Mouse (Mus musculus): ENCODE measurements around the gene Lamtor2.

Lamtor2 gene

GRCm38 (mm10) chr3:88526157-88527131 lies 26.4 kb downstream of the Lamtor2 start:
- DNase-seq (ENCODE audit: low spot score): peak; percentile 76

- DNase-seq (ENCODE audit: low spot score): no peak
These were observed 27.9 kb downstream of the Lamtor2 start for GRCm38 (mm10) chr3:88525021-88525420.

DNA sequence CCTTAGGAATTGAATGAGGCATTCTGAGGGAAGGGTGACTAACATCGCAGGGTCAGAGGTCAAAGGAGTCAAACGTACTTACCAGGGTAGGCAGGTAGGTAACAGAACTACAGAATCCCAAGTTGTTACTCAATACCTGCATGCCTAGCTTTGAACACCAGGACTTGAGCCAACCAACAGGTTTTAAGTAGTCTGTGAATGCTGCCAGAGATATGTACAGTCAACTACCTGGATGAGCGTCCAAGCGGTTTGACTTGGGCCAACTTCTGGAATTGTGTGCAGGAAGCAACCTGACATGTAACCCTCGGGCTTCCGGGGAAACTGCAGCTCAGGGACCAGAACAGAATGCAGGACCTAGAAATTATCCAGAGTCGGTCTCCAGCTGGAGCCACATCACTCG lies 29.8 kb downstream of the Lamtor2 start:
- no peak for DNase-seq (ENCODE audit: low spot score)

- DNase-seq (ENCODE audit: low spot score): peak; percentile 64
These were observed 31.0 kb downstream of the Lamtor2 start for GRCm38 (mm10) chr3:88521803-88522331.

- no peak for DNase-seq (ENCODE audit: low spot score)
These were observed 31.7 kb downstream of the Lamtor2 start for GRCm38 (mm10) chr3:88521156-88521555.

- DNase-seq (ENCODE audit: low spot score): no peak
These were observed 32.8 kb downstream of the Lamtor2 start for GRCm38 (mm10) chr3:88520078-88520477.

- no peak for DNase-seq (ENCODE audit: low spot score)
These were observed 34.5 kb downstream of the Lamtor2 start for GRCm38 (mm10) chr3:88518411-88518810.

DNA sequence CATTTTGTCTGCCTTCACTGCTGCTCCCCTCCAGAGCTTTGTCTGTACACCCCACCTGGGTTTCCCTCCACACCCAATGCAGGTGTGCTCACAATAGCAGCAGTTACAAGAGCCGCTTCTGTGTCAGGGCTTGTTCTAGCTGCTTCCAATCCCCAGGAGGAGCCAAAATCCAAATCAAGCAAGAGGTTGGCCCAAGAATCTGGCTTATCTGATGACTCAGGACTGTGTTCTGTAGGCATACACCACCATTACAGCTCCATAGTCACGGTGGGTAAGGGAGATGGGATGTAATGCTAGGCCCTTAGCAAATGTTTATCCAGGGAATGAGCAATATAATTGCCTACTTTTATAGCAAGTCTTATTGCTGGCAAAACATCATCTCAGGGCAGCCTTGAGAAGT lies 36.5 kb downstream of the Lamtor2 start:
- no peak for DNase-seq (ENCODE audit: low spot score)

DNA sequence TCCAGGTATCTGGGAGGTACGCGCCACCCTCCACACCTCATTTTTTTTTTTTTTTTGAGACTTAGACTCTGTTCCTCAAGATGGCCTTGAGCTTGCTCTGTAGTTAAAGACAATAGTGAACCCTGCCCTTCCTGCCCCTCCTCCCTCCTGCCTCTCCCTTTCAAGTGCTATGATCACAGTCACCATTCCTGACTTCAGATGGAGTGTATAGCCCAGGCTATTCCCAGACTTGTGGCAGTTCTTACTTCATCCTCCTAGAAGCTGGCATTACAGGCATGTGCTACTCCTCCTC lies 37.8 kb downstream of the Lamtor2 start:
- DNase-seq (ENCODE audit: low spot score): no peak

DNA sequence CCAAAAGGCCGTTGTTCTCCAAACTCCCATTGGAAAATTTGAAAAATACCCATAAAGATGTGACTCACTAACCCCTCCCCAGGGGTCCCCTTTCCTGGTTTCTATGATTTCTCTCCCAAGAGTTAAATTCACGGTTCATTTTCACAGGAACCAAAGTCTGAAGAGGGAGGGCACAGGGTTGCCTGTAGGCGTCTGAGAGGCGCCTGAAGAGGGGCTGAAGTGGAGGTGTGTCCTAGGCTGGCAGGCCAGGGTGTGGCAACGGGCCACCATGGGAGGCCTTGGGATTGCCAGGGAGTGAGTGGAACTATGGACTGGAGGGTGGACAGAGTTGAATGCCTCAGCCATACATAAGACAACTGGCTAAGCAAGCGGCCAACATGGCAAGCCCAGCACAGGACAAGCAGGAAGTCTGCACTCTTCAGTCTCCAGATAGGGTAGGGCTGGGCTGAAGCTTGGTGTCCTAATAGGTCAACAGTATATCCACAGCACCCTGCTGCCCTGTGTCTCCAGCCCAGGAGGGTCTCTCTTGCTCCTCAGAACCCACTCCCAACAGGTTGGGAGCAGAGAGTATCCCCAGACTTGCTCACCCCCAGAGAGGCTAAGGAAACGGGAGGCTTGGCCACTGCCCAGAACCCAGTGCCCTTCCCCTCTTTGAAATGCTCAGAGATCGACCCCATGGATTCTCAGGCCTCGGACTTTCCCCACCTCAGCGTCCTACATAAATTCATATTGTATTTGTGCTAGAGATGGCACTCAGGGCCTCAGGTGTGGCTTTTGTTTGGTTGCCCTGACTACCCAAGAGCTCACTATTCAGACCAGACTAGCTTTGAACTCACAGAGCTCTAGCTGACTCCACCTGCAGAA lies 38.4 kb downstream of the Lamtor2 start:
- no peak for DNase-seq (ENCODE audit: low spot score)

DNA sequence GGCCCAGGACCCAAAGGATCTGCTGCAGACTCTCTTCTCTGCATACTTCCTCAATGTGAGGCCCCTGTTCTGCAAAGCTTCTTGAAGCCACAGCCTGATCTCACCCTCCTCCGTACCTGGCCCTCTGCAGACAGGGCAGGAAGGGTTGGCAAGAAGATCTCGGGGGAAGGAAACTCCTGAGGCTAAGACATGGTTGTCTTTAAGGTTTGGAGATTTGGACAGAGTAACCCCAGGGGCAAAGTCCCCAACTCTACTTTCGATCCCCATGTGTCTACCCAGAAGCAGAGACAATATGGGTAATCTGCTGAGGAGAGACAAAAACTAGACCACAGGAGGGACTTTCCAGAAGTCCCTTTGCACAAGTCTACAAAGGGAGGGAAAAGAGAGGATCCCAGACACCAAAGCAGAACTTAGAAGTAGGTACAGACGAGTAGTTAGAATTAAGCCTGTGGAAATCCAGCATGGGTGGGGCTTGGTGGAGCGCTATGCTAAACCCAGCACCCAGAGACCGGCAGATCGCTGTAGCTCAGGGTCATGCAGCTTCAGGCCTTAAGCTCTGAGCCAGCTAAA lies 39.2 kb downstream of the Lamtor2 start:
- DNase-seq (ENCODE audit: low spot score): no peak

DNA sequence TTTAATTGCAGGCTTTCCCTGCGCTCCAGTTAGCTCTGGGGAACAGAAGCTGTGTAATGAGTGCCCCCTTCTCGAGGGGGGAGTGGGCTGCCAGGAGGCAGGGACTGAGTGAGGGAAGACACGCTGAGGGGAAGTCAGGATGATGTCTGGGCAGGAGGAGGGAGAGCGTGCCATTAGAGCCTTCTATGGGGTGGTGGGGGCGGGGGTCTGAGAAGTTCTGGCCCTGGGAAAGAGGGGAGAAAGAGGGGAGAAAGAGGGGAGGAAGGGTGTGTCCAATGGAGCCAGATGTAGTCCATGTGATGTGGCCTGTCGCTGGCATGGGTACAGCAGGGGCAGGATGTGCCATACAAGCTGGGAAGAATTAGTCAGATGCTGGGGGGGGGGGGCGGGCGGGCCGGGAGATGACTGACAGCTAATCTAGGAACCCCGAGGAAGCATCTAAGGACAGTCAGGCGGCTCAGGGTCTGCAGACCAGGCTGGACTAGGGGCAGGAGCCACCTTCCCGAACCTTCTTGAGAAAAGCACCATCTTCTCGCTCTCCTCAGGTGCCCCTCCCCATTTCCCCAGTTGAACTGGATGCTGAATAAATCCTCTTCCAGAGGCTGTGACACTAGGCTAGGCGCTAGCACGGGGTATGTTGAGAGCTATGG lies 39.9 kb downstream of the Lamtor2 start:
- no peak for DNase-seq (ENCODE audit: low spot score)

GRCm38 (mm10) chr3:88512141-88512895 lies 40.6 kb downstream of the Lamtor2 start:
- no peak for DNase-seq (ENCODE audit: low spot score)

GRCm38 (mm10) chr3:88511559-88511958 lies 41.3 kb downstream of the Lamtor2 start:
- no peak for DNase-seq (ENCODE audit: low spot score)

DNA sequence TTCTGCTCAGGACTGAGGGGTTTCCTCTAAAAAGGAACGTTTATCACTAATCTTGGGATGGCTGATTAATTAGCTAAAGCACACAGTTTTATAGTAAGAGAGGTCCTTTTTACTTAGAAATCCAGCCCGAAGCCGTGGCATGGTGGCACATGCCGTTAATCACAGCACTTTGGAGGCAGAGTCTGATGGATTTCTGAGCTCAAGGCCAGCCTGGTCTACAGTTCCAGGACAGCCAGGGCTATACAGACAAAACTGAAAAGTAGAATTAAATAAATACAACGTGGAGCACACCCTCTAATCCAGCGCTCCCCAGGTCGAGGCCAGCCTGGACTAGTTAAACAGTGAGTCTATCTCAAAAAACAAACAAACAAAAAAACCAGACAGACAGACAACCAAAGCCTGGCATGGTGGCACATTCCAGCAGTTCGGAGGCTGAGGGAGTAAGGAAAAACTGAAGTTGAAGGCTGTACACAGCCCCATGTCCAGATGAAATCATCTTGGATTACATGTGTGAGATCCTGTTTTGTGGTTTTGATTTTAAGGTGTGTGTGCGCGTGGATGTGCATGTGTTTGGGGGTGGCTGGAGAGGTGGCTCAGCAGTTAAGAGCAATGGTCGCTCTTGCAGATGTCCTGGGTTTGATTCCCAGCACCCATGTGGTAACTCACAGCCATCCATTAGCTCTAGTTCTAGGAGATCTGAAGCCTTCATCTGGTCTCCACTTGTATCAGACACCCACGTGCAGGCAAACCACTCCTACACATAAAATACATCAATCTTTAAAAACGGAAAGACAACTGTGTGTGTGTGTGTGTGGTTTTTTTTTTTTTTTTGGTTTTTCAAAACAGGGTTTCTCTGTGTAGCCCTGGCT lies 42.2 kb downstream of the Lamtor2 start:
- no peak for DNase-seq (ENCODE audit: low spot score)

DNA sequence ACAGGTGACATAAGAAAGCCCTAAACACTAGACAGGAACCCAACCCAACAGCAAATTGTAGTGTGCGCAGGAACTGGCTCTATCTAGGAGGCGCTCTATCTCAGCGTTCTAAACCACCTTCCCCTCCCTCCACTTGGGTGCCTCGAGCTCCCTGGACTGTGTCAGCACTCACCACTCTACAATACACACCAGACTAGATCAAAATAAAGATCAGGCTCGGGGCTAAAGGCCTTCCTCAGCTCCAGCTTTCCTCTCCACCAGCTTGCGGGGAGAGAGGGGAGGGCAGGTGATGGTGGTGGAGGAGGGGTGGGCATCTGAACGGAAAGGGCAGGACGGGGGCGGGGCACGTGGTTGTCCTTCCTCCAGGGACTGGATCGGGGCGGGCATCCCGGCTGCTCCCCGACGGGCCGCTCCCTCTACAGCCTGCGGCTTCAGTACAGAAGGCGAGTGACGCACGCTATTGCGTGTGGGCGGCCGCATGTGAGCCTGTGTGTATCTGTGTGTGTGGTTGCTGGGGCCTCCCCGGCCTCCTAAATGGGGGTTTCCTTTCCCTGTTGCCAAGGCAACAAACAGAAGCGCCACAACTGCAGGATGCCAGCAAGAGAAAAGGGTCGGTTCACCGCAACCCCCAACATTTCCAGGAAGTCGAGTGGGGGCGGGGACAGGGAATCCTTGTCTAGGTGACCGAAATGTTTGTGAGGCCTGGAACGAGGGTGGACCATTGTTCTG lies 43.0 kb downstream of the Lamtor2 start, which contains the start of gene Lmna:
Gene Lmna (minus strand): TSS at position 265 of the 729 bp plus-strand sequence.
- DNase-seq (ENCODE audit: low spot score): peak; percentile 86

- no peak for DNase-seq (ENCODE audit: low spot score)
These were observed 43.6 kb downstream of the Lamtor2 start for GRCm38 (mm10) chr3:88509250-88509649.

- DNase-seq (ENCODE audit: low spot score): no peak
These were observed 47.1 kb downstream of the Lamtor2 start for GRCm38 (mm10) chr3:88505765-88506164.

DNA sequence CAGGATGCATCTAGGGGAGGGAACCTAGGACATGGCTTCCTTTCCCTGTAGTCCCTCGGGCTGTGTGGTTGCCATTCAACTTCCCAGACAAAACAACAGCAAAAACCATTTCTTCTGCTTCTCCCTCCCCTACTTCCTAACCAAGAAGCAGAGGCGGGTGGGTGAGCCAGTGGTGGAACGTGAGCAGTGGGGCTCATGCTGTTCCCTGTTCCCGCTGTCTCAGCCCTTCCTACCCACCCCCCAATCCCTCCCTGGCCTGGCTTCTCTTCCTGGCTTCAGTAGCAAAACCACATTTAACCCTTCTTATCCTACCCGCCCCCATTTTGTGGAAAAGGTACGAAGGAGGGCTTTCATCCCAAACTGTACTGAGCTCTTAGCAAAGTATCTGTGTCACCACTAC lies 47.8 kb downstream of the Lamtor2 start:
- DNase-seq (ENCODE audit: low spot score): no peak

Measured in ovary, postnatal 14 days (tissue).